In the genomic region with DNA sequence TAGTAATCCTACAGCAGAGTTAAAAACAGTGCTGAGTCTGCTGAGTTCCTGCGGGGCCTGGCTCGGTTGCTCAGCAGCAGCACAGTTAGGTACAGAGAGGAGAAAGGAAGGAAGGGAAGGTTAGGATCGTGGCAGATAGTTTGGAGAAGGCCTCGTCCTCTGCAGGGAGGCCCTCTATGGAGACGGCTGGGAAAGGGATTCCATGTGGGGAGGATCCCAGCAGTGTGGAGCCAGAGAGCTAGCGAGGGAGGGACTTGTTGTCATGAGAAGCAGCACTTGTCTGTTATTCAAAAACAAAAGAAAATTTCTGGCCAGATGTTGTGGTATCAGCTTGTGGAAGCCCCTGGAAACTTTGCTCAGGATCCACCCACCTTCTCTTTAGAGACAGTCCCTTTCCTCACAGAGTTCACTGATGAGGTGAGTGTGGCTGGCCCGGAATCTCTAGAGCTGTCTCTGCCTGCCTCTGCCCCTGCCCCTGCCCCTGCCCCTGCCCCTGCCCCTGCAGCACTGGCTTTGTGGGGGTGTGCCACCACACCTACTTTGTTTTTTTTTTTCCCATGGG, we compare ENCODE assay signal across 10 mouse cellular contexts. TPM values are rescaled to one million over a fixed set of nuclear protein-coding genes. Genes with fewer than 3 reads are reported as not detected.
A peak's percentile ranks its signal among the peaks of the same experiment; 100 is the strongest.
DNase-seq lines count a peak whose midpoint lies in the region; ATAC-seq and TF ChIP-seq lines count a peak whose summit lies in the region.
"Had no signal": no experiment of that assay in that cellular context is flagged by ENCODE, and none has a peak within 500 bp of the region (broad histone marks: within the 10 kb centered on the region; RNA-seq: fewer than 3 reads in every experiment).

No protein-coding gene starts in this region.

- H3K4me3 ChIP-seq in CH12.LX (replicated peaks in 1 of 3; ENCODE audit: low read depth in 2 of 3, low read length in 2 of 3, poor library complexity in 1 of 3) = no peak overlapping the region
- H3K4me3 ChIP-seq in embryonic facial prominence, embryonic 15.5 days (replicated peaks) = no peak overlapping the region
- H3K4me3 ChIP-seq: midbrain, embryonic 15.5 days had no signal

- no peak for TF ChIP-seq CTCF in CH12.LX (conservative IDR thresholded peaks at IDR 0.05 in 1 of 2, IDR thresholded peaks at IDR 0.05 in 1 of 2; ENCODE audit: low read depth in 2 of 2, low read length in 2 of 2)

- dilution Hi-C loops in CH12.LX (cut with MboI; ENCODE audit: extremely low pct_ligation_motif_present, extremely low pct_unique_long_range_greater_than_20kb, low sequenced_read_pairs) = no loop called here

- H3K9me3 ChIP-seq in CH12.LX (replicated peaks; ENCODE audit: low read length) = no peaks in the 10 kb centered on the region
- H3K9me3 ChIP-seq in embryonic facial prominence, embryonic 15.5 days (replicated peaks) = no peaks in the 10 kb centered on the region
- H3K9me3 ChIP-seq: midbrain, embryonic 15.5 days had no signal

- H3K4me1 ChIP-seq in CH12.LX (ENCODE audit: control insufficient read depth in 1 of 2, insufficient read depth in 2 of 2) = peaks cover 20 to 96% of the 10 kb centered on the region in 2 experiments
- peaks cover 58% of the 10 kb centered on the region for H3K4me1 ChIP-seq in embryonic facial prominence, embryonic 15.5 days

- no peak for ATAC-seq in embryonic facial prominence, embryonic 15.5 days (ENCODE audit: insufficient number of reproducible peaks, low FRiP score, low TSS enrichment, low read depth)
- peak; percentile 39 for ATAC-seq in inflammation-experienced regulatory T-cells, adult 6 months
- ATAC-seq: midbrain, embryonic 15.5 days had no signal

- WGBS in embryonic facial prominence, embryonic 15.5 days = 20% methylated on average over 7 of the region's 7 CpGs

- H3K9ac ChIP-seq in CH12.LX (ENCODE audit: insufficient read depth, low read depth) = no peak overlapping the region
- no peak overlapping the region for H3K9ac ChIP-seq in embryonic facial prominence, embryonic 15.5 days
- H3K9ac ChIP-seq: midbrain, embryonic 15.5 days had no signal

- H3K79me2 ChIP-seq in CH12.LX (replicated peaks; ENCODE audit: control insufficient read depth, extremely low read depth, insufficient read depth, poor library complexity, severe bottlenecking) = peaks cover 92% of the 10 kb centered on the region

- H3K36me3 ChIP-seq in CH12.LX (replicated peaks in 1 of 2; ENCODE audit: control insufficient read depth in 1 of 2, insufficient read depth in 1 of 2, low read length in 1 of 2) = peaks cover 4 to 52% of the 10 kb centered on the region in 2 experiments
- no peaks in the 10 kb centered on the region for H3K36me3 ChIP-seq in embryonic facial prominence, embryonic 15.5 days
- H3K36me3 ChIP-seq: midbrain, embryonic 15.5 days had no signal

- TF ChIP-seq EP300 in CH12.LX (IDR thresholded peaks at IDR 0.05; ENCODE audit: low read length) = no peak

- no peak overlapping the region for H3K27ac ChIP-seq in CH12.LX (ENCODE audit: insufficient read depth, low read depth)
- 0 out of 2 replicates have a peak overlapping the region, but pooled peaks have one; percentile 44 for H3K27ac ChIP-seq in embryonic facial prominence, embryonic 15.5 days (replicated peaks)
- H3K27ac ChIP-seq: midbrain, embryonic 15.5 days had no signal

- TF ChIP-seq POLR2A in CH12.LX (IDR thresholded peaks at IDR 0.05; ENCODE audit: low read depth, low read length) = no peak

- no peak for TF ChIP-seq RAD21 in CH12.LX (IDR thresholded peaks at IDR 0.05; ENCODE audit: low read depth, low read length)

- no peak overlapping the region for H3K4me2 ChIP-seq in CH12.LX (ENCODE audit: insufficient read depth, low read depth, poor library complexity, severe bottlenecking)
- H3K4me2 ChIP-seq in embryonic facial prominence, embryonic 15.5 days (replicated peaks) = no peak overlapping the region
- H3K4me2 ChIP-seq: midbrain, embryonic 15.5 days had no signal

- H3K27me3 ChIP-seq in CH12.LX (replicated peaks) = no peaks in the 10 kb centered on the region
- no peaks in the 10 kb centered on the region for H3K27me3 ChIP-seq in embryonic facial prominence, embryonic 15.5 days
- H3K27me3 ChIP-seq: midbrain, embryonic 15.5 days had no signal

- DNase-seq in kidney, postnatal 25 days = peak; percentile 28 to 51
- DNase-seq in kidney, adult 18-20 months = no peak
- peak; percentile 61 for DNase-seq in CH12.LX (ENCODE audit: extremely low read depth)
- DNase-seq in left cerebral cortex, adult 18-20 months (ENCODE audit: low spot score in 2 of 2) = no peak
- no peak for DNase-seq in embryo, embryonic 10.5 days (ENCODE audit: low spot score)
- no peak for DNase-seq in layer of hippocampus, adult 9-10 months (ENCODE audit: low spot score)
- DNase-seq: cerebellum, adult 11 months had no signal

- in situ Hi-C loops in CH12.LX (cut with MboI; ENCODE audit: low pct_ligation_motif_present, low pct_unique_long_range_greater_than_20kb, low sequenced_read_pairs) = no loop called here

TF ChIP-seq in CH12.LX, 34 proteins besides CTCF, POLR2A, EP300 and RAD21:
- TF ChIP-seq MEF2A (IDR thresholded peaks at IDR 0.05; ENCODE audit: borderline replicate concordance, low read depth, low read length) = no peak
- TF ChIP-seq USF2 (conservative IDR thresholded peaks at IDR 0.05; ENCODE audit: low read depth, low read length) = no peak
- TF ChIP-seq BHLHE40 (IDR thresholded peaks at IDR 0.05; ENCODE audit: low read depth, low read length) = no peak
- no peak for TF ChIP-seq TCF12 (IDR thresholded peaks at IDR 0.05; ENCODE audit: low read depth, low read length)
- no peak for TF ChIP-seq MAFK (IDR thresholded peaks at IDR 0.05; ENCODE audit: insufficient replicate concordance, low read length)
- TF ChIP-seq PAX5 (IDR thresholded peaks at IDR 0.05; ENCODE audit: low read length) = no peak
- TF ChIP-seq UBTF (IDR thresholded peaks at IDR 0.05; ENCODE audit: low read depth, low read length) = no peak
- TF ChIP-seq IRF4 (IDR thresholded peaks at IDR 0.05; ENCODE audit: low read depth, low read length) = no peak
- TF ChIP-seq JUN (IDR thresholded peaks at IDR 0.05; ENCODE audit: insufficient read depth, low read depth, low read length) = no peak

RNA-seq across cellular contexts. Expression of a gene that starts 11.1 kb away (rescaled TPM):
- total RNA-seq in CH12.LX (2012; rRNA removed) = 32.4 and 36.1 TPM in 2 replicates
- total RNA-seq in CH12.LX (2014; rRNA removed) = 39.2 and 40.4 TPM in 2 replicates
- 42.9 and 53.7 TPM in 2 replicates for polyA plus RNA-seq in CH12.LX (2012; ENCODE audit: insufficient read length, low read depth)
- 9.1 and 9.7 TPM in 2 replicates for polyA plus RNA-seq in embryonic facial prominence, embryonic 15.5 days (2015; fragmentation: Nextera tagmentation; extraction: Ambion mirVana)
- polyA plus RNA-seq in inflammation-experienced regulatory T-cells, adult 6 months (2017; shearing (Covaris generic)) = 10 to 100 TPM; 22.3 to 29.7 (median 25.2) TPM
- total RNA-seq in left cerebral cortex, adult 18-20 months (2021) = 10 to 100 TPM; 94.8 to 96.3 TPM

RNA-seq across cellular contexts. Expression of a gene that starts 54.3 kb away (rescaled TPM):
- total RNA-seq in CH12.LX (2012; rRNA removed) = 46.9 and 47.8 TPM in 2 replicates
- 74.4 and 75.5 TPM in 2 replicates for total RNA-seq in CH12.LX (2014; rRNA removed)
- polyA plus RNA-seq in CH12.LX (2012; ENCODE audit: insufficient read length, low read depth) = 40.0 and 43.5 TPM in 2 replicates
- 55.8 and 56.1 TPM in 2 replicates for polyA plus RNA-seq in embryonic facial prominence, embryonic 15.5 days (2015; fragmentation: Nextera tagmentation; extraction: Ambion mirVana)
- 10 to 100 TPM; 75.1 to 91.9 (median 89.0) TPM for polyA plus RNA-seq in inflammation-experienced regulatory T-cells, adult 6 months (2017; shearing (Covaris generic))
- 10 to 100 TPM; 32.9 to 35.5 TPM for total RNA-seq in left cerebral cortex, adult 18-20 months (2021)

Comparison
In these comparisons a context has a peak if more than half of its experiments do, and no peak if none do; other contexts are left out.
1. DNase-seq: peak in kidney, postnatal 25 days (2 of 2) and CH12.LX (single experiment); none in kidney, adult 18-20 months (single experiment), left cerebral cortex, adult 18-20 months (0 of 2), embryo, embryonic 10.5 days (single experiment) and layer of hippocampus, adult 9-10 months (single experiment).